Mouse (Mus musculus) G1E (cell line): ENCODE results near the gene Hes5.

ENCODE experiments used
- CTCF ChIP-seq: IDR thresholded peaks from 2 replicates; pipeline ENCODE4 v1.5.1; 2012; ENCODE audit warnings: low read depth, low read length, inconsistent platforms, mixed read lengths
- POLR2AphosphoS5 ChIP-seq: IDR thresholded peaks from 2 replicates; pipeline ENCODE4 v1.6.1; 2012; ENCODE audit warnings: low read depth, low read length, inconsistent platforms; ENCODE audit not compliant: insufficient replicate concordance

DNA sequence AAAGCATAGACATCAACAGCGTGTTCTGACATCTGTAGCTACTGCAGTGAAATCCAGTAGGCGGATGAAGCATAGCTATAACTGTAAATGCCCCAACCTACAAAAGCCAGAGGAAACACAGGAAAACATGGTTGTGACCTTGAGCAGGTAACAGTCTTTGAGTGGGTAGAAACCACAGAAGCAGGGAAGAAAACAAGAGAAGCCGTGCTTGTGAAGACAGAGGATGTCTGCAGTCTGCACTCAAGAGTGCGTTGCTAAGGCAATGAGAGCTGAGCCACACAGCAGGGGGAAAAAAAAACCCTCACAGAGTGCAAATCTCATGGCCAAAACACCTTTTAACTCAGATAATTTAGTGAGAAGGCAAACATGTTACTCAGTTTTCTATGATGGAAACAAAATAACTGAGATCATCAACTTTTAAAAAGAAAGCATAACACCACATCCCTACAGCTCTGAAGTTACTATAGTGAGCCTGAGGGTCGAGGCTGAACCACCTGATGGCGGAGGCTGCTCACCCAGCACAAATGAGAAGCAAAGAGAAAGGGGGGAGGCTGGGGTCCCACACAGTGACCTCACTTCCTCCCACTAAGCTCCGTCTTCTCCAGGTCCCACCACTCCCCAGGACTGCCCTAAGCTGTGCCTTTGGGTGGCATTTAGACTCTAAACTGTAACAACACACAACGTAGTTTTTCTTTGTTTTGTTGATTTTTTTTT, 24.0 kb upstream of the Hes5 start:
- TF ChIP-seq CTCF (no peak), POLR2AphosphoS5 (no peak)
